Comparison of ENCODE assay signal across 7 mouse cellular contexts in genomic region chr2:19415063-19415521, GRCm38 (mm10). TPM values are rescaled to one million over a fixed set of nuclear protein-coding genes. Genes with fewer than 3 reads are reported as not detected.
DNase-seq lines count a peak whose midpoint lies in the region; ATAC-seq lines count a peak whose summit lies in the region.

No protein-coding gene starts in this region.

- no peak overlapping the region for H3K9ac ChIP-seq in liver, embryonic 15.5 days
- H3K9ac ChIP-seq in neural tube, embryonic 11.5 days (ENCODE audit: low read length), result no peak overlapping the region

- peak; percentile 86 for ATAC-seq in CD4-positive, CD25-positive, alpha-beta regulatory T cell, adult 4 months
- ATAC-seq in liver, embryonic 15.5 days (ENCODE audit: insufficient read depth), result no peak
- ATAC-seq in neural tube, embryonic 11.5 days (ENCODE audit: insufficient read depth, low FRiP score, low TSS enrichment), result peak; percentile 54

- WGBS in liver, embryonic 15.5 days (ENCODE audit: insufficient replicate concordance), result 1% methylated on average over 6 of the region's 6 CpGs
- 2% methylated on average over 6 of the region's 6 CpGs for WGBS in neural tube, embryonic 11.5 days

- peak; percentile 86 for DNase-seq in MEL-GATA-1-ER (ENCODE audit: extremely low read depth, low read depth)
- peak; percentile 76 for DNase-seq in embryo, embryonic 10 days (ENCODE audit: low spot score)
- peak; percentile 45 to 69 for DNase-seq in heart, adult 9 months (ENCODE audit: low spot score in 2 of 2)
- peak; percentile 45 to 54 for DNase-seq in kidney, adult 8-10 months
- peak; percentile 45 for DNase-seq in neural tube, embryonic 11.5 days (ENCODE audit: low spot score)

- no peak overlapping the region; the same call in 1 of the 2 replicates for H3K4me3 ChIP-seq in liver, embryonic 15.5 days (replicated peaks)
- H3K4me3 ChIP-seq in neural tube, embryonic 11.5 days (ENCODE audit: low read depth, low read length), result no peak overlapping the region

- no peaks in the 10 kb centered on the region for H3K9me3 ChIP-seq in liver, embryonic 15.5 days (replicated peaks)
- no peaks in the 10 kb centered on the region for H3K9me3 ChIP-seq in neural tube, embryonic 11.5 days (ENCODE audit: control insufficient read depth, low read length)

- H3K4me1 ChIP-seq in liver, embryonic 15.5 days (replicated peaks), result peaks cover 5% of the 10 kb centered on the region
- no peaks in the 10 kb centered on the region for H3K4me1 ChIP-seq in neural tube, embryonic 11.5 days (ENCODE audit: control insufficient read depth, insufficient read depth, low read length)

- no peak overlapping the region for H3K27ac ChIP-seq in liver, embryonic 15.5 days (replicated peaks)
- H3K27ac ChIP-seq in neural tube, embryonic 11.5 days (ENCODE audit: low read depth, low read length), result no peak overlapping the region

- peak overlapping the region; percentile 54 for H3K4me2 ChIP-seq in liver, embryonic 15.5 days
- H3K4me2 ChIP-seq in neural tube, embryonic 11.5 days (ENCODE audit: low read depth), result peak overlapping the region; percentile 37

- no peaks in the 10 kb centered on the region for H3K36me3 ChIP-seq in liver, embryonic 15.5 days (replicated peaks)
- H3K36me3 ChIP-seq in neural tube, embryonic 11.5 days (ENCODE audit: control insufficient read depth, insufficient read depth, low read length), result no peaks in the 10 kb centered on the region

- H3K27me3 ChIP-seq in liver, embryonic 15.5 days, result peaks cover 6% of the 10 kb centered on the region; the same call in 1 of the 2 replicates
- no peaks in the 10 kb centered on the region for H3K27me3 ChIP-seq in neural tube, embryonic 11.5 days (ENCODE audit: control insufficient read depth, insufficient read depth, low read length)

RNA-seq across cellular contexts. Expression of gene Ptf1a, which starts 30.4 kb away (rescaled TPM):
- not detected for polyA plus RNA-seq in CD4-positive, CD25-positive, alpha-beta regulatory T cell, adult 4 months (2017; shearing (Covaris generic))
- 0.50 TPM in 1 of 2 replicates, not detected in the other for polyA plus RNA-seq in liver, embryonic 15.5 days (2015; fragmentation: Nextera tagmentation; extraction: Ambion mirVana)
- 13.0 and 13.6 TPM in 2 replicates for polyA plus RNA-seq in neural tube, embryonic 11.5 days (2014; fragmentation: Nextera tagmentation; extraction: Ambion mirVana)

RNA-seq across cellular contexts. Expression of gene Msrb2, which starts 43.9 kb away (rescaled TPM):
- polyA plus RNA-seq in CD4-positive, CD25-positive, alpha-beta regulatory T cell, adult 4 months (2017; shearing (Covaris generic)), result 10 to 100 TPM; 28.2 to 30.7 TPM
- polyA plus RNA-seq in liver, embryonic 15.5 days (2015; fragmentation: Nextera tagmentation; extraction: Ambion mirVana), result 7.8 and 8.8 TPM in 2 replicates
- polyA plus RNA-seq in neural tube, embryonic 11.5 days (2014; fragmentation: Nextera tagmentation; extraction: Ambion mirVana), result 13.3 and 14.6 TPM in 2 replicates
